Mouse (Mus musculus) cerebellum, adult 18-20 months (tissue): ENCODE results near the gene Foxp1.

Experiments
- DNase-seq, 2 experiments: peaks; one replicate each; pipeline ENCODE4 v3.0.0; 2021

Foxp1 gene

DNA sequence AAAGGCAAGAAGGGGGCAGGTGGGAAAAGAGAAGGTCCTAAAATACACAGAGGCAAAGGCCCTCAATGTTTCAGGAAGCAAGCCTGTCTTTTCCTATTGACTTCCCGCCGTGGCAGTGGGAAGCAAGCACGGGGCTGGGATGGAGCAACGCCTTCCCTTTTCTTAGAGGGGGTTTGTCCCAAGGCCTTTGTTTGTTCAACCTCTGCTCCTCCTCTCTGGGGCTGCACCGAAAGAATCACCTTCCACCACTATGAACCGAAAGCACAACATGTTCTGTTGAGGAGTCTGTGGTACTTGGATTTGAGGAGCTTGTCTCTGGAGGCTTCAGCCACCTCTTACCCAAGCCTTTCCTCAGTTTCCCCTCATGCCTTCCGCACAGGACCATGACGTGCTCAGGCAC lies 355.5 kb downstream of the Foxp1 start:
- DNase-seq: no peak

DNA sequence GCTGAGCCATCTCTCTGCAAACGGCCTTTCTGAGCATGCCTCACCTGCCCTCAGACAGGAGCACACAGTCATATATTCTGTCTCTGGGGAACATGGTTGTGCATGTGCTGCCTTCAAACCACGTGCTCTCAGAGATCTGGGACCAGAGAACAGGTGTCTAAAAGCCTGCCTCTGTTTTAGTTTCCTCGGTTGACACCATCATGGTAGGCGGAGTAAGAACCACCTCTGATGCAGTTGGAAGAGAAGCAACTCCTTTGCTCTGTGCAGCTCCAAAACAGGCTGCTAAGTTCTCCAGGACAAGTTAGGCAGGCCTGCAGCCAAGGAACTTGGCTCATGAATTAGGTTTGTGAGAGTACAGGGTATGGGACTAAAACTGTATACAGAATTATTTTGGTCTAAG lies 356.4 kb downstream of the Foxp1 start:
- no peak for DNase-seq

DNA sequence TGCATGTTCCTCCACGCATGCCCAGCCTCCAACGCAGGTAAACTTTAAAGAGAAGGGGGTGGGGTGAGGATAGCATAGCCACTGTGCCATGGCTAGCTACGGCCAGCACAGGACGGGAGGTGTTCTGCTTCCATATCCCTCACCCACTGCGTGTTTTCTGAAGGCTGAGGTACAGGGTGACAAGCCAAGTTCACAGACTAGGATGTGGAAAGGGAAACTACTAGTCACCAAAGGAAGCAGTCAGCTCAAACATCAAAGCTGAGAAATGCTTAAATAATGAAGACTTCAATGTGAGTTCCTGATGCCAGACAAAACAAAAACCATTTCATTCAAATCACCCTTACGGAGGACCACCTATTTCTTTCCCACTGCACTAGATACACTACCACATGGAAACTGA lies 357.8 kb downstream of the Foxp1 start:
- no peak for DNase-seq

DNA sequence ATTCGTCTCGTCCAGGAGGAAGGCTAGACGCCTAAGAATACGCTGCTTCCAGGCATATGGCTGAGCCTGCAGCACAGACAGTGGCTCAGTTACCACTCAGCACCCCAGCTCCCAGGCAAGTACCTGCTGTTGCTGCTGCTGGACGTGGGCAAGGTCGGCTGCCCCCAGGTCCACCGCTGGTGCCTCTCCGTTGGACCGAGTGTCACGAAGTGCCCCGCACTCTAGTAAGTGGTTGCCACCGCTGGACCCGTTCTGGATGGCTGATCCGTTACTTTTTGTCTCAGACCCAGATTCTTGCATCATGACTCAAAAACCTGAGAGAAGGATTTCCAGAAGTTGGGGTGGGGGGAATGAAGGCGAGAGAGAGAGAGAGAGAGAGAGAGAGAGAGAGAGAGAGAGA lies 359.8 kb downstream of the Foxp1 start:
- no peak for DNase-seq

DNA sequence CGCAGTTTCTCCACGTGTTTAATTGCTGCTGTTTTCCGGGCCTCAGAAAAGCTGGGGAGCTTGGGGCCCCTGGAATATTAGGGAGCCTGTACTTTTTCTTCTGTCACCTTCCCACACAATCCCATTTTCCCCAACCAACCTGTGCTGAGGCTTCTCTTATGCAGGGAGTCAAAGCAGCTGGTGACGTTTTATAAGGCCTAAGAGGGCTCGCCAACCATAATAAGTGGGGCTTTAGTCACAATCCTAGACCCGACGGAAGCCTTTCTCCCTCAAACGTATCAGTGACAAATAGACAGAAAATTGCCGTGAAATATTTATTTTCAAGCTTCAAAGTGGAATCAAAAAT lies 362.2 kb downstream of the Foxp1 start:
- DNase-seq: no peak

DNA sequence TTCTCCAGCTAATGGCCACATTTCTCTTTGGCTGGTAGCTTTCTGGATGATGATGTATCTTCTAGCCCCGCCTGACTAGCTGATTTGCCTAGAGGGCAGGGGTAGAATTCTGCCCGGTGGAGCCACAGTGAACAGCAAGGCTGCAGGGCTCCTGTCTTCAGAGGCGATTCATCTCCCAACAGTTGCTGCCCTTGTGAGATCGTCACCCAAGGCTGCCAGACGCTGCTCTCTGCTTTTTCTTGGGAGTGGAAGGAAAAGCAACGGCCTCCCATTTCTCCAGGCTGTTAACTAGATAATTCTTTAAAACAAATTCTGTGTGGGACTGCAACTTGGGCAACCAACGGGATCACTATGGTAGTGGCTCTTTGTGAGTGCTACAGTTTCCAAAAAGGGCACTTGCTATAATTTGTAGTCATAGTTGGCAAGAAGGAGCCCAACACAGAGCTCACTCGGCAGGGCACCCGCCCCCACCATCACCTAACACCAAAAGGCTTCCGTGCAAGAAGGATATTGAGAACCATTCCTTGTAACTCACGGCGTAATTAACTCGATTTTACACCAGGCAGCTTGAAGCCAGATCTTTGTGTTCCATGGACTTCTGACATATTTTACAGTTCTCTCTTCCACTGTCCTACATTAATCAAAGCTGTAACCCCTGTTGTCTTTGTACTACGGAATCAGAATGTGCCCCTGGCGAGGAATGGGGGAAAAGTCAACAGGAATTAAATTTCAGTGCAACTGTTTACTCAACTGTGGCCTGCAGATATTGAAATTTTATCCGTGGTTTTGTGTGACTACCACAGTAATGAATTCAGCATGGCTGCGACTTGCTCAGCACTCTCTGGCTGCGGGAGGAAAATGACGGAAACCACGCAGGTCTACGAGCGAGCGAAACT lies 362.8 kb downstream of the Foxp1 start:
- DNase-seq: no peak

DNA sequence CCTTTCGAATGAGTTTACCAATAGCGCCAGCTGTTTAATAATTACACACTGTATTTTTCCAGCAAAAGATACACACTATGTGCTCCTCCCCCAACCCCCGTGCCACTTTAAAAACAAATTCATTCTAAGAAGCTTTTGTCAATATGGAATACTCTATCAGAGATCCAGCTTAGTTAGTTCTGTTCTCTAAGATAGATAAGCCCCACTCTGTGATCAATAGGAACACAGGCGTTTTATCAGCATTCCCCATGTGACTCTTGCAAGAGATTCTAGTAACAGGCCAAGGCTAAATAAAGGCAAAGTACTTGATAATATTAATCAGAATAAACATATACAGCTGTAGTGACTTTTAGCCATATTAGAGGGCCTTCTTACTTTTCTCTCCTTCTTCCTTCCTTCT lies 368.8 kb downstream of the Foxp1 start:
- DNase-seq: no peak

DNA sequence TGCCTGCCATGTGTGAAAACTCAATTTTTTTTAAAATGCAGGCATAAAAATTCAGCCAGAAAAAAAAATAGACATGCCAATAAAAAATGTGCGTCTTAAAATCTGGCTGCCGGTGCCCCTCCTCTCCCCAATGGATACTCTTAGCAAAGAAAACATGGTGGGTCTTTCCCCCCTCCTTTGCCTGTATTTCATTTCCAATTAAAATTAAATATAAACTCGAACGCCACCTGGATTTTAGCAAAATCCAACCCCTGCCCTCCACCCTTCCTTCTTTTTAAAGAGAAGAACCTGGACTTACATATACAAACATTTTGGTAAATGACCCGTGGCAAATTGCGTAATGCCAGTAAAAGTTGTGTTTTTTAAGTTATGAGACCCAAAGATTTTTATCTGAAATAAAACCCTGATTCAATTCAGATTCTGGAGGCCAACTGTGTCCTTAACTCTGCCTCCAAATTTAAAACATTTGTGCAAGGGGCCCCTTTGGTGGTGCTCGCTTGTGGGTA lies 376.1 kb downstream of the Foxp1 start:
- DNase-seq: no peak

DNA sequence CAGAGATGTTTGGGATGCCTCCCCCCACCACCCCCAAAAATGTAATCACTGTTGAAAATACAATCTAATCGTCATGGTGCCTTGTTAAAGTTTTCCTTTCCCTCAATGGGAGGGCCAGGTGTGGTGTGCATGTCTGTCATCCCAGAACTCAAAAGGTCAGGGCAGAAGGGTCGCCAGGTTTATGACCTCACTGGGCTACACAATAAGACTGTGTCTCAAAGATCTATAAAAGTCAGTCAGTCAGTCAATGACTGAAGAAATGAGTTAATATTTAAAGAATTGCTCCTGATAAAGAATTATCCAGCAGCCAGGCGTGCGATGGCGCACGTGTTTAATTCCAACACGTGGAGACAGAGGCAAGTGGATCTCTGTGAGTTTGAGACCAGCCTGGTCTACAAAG lies 377.5 kb downstream of the Foxp1 start:
- DNase-seq: no peak

DNA sequence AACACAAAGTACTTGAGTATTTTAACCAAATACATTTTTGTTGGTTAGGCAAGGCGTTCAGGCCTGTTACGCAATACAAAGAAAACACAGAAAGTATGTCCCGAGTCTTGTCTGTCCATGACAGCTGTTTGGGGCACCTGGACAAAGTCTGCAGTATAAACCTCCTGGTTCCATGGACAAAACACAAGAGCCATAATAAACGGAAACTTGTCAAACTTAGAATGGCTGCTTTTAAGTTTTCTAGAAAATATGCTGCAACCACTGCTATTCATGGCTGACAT lies 378.8 kb downstream of the Foxp1 start:
- no peak for DNase-seq

DNA sequence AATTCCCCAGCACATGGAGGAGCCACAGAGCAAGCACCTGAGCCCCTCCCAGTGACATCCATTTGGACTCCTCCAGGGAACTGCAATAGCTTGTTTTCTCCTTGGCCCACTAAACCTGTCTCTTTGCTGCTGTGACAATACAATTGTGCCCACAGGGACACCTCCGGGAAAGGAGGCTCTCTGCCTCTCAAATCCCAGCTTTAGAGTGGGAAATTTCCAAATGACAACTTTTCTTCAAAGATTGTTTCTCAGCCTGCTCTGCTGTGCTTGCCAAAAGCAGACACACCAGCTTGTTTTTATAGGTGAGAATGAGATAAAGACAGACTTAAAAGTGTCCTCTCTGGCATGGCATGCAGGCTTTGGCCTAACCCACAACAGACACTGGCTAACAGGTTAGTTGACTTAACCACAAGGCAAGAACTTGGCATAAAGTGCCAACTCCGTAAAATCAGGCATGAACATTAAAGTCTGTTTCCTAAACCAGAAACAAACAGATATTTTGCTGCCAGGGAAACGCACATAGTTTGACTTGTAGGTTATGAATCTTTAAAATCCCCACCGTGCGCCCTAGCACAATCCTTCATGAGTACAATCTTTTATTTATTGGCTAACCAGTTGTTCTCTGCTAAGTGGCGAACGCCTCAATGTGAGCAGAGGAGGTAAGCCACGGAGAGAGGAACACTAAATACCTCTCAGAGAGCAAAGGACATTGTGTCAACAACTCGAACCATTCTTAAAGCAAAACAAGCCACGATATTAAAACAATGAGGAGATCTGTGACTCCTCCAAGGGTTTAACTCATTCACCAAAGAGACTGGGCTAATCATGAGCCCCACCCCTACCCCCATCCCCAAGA lies 379.4 kb downstream of the Foxp1 start:
- no peak for DNase-seq

DNA sequence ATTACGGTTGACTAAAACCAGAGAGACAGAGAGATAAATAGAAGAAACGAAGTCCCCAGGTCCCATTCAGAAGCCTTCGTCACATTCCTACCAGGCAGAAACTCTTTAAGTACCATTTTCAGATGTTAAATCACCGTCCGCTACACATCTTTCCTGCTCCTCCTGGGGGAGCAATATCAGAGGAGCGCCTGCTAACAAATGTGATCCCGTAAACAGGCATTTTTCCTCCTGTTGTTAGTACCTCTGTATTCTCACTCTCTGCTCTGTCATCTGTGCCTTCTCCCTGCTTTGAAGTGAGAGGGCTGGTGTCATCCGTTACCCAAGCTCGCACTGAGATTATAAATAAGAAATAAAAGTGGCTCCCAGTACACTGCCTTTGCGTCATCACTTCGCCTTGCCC lies 384.5 kb downstream of the Foxp1 start:
- no peak for DNase-seq

DNA sequence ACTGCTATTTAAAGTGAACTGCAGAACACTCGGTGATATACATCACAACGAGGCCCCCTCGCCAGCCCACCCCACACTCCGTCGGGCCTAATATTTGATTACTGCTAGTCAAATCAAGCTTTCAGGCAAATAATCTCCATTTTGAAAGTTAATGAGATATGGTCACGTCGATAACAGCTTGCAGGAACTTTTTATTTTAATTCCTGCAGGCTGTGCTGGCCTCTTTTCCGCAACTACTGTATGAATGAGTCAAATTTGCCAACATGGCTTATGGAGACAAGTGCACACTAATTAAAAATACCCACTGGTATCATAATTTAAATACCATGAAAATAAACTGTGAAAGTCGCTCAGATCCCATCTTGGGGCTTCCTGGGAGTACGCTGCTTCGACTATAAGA lies 385.4 kb downstream of the Foxp1 start:
- no peak for DNase-seq

DNA sequence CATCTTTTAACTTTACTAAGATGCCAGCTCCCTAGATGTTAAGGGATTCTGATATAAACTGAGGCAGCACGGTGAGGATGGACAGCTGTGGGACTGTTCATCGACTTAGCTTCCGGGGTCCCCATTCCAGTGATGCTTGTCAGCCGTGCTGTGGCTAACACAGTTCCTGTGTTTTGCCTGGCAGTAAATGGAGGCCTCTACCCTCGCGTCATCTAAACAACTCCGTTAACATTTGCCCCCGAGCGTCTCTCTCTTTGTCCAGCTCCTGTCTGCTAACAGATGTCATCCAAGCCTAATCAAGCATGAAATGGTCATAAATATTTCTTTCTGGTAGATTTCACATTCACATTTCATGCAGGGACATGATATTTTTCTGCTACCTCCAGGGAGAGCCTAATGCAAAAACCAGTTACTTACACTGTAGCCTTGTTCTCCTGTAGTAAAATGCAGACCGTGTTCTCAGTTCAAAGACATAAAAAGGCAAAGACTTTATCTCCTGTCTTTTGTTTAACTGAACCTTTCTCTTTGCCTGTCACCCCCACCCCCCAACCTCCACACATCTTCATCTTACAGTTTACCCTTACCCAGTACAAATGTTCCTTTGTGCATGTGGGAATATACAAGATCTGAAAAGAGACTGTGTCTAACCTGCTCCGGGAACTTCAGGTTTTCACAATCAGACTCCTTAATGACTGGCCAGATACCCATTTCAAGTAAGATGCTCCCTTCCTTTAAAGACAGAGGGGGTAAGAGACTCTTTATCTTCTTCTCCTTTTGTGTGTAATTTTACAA lies 386.4 kb downstream of the Foxp1 start:
- DNase-seq: no peak

DNA sequence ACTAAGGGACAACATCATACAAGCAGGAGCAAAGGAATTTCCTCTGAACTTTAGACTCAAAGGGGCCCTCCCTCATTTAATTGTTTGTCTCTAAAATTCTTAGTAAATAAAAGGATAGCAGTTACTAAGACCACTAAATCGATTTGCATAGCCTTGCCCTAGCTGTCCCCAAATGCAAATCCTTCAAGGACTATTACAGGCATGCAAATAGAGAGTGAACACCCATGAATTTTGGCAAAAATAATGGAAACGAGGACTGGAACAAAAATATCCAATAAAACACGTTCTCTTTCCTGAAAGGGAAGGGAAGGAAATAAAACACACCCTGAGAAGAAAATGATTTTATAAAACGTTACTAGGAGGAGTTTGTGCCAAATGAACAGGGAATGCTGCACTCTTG lies 390.7 kb downstream of the Foxp1 start:
- no peak for DNase-seq

DNA sequence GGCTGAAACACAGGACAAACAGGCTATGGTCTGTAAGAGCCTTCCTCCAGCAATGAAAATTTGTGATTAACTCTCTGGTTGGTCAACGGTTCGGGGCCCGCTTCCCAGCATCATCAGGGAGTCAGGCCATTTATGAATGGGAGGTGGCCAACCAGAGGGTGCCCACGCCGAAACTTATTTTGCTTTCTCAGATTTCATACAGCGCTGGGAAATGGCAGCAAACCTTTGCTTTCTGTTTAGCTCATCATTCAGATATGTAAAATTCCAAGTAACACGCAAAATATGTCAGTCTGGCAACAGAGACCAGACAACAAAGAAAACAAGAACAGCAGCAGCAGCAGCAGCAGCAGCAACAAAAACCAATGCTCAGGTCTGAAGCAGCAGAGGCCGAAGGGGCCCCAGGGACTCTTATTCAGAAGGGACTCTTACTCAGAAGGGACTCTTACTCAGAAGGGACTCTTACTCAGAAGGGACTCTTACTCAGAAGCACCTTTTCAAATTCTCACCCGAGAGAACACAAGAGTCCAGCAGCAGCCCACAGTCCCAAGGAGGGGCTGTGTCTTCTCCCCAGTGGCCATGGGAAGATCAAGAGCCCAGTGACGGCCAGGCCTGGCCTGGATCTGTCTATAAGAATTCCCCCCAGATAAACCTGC lies 391.6 kb downstream of the Foxp1 start:
- DNase-seq: no peak

DNA sequence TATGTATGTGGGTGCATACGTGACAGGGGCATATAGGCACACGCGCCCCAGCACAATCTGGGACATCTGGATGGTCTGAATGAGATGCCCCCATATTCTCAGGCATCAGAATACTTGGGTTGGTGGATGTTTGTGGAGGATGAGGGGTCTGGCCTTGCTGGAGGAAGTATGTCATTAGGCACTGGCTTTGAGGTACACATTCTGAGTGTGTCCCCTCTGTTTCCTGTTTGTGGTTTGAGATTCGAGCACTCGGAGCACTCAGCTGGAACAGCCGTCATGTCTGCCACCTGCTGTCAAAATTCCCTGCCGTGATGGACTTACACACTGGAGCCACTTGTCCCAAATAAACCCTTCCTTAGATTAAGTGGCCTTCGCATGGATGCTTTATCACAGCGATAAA lies 395.8 kb downstream of the Foxp1 start:
- DNase-seq: no peak

DNA sequence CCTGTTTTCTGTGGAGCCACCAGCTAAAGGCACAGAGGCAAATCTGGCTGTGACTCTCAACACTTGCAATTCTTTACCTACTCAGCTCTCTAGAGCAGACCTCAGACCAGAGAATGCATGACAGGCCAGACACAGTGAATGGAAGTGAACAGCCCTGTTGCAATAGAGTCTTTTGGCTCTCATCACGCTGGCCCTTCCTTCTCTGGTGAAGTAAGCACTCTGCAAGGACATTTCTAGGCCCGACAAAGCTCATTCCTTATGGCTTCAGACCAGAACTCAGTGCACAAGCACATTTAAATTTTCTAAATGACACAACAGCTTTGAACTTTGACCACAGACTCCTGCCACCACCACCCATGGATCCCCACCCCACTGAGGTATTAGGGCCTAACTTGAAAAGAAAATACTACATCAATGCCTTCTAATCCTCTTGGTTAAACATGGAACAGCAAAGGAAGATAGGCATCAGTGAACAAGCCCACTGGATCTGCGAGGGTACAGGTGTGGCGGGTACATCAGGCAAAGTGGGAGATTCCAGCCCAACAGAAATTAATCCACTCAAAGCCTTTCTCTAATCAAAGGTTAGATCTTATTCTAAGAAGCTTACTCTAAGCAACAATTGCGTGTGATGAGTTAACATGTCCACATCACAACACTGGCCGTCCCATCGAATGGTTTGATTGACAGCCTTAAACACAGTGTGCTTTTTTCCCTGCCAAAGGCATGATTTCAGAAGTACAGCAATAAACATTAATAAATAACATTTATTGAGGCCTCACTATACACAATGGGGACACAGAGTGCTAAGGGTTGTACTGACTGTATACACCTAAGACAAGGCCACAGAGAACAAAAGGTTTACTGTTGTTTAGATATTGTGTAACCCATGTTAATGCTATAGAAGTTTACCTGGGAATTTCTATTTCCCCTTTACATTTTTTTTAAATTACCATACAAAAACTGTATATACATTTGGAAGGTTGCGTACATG lies 401.4 kb downstream of the Foxp1 start:
- DNase-seq: no peak

DNA sequence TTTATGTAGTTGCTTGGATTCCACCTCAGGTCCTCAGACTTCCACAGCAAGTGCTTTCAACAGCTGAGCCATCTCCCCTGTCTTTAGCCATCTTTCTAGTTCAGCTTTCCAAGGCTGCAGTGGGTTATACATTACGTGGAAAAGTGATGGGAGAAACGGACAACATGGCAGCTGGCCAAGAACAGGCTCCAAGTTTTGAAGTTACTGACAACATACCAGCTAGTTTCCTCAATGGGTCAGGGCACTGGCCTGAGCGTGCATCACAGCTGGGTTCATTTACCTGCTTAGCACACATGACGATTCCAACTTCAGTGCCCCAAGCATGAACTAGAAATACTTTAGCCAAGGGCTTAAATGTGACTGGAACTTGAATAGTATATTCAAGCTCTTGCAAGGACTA lies 404.0 kb downstream of the Foxp1 start:
- DNase-seq: no peak

DNA sequence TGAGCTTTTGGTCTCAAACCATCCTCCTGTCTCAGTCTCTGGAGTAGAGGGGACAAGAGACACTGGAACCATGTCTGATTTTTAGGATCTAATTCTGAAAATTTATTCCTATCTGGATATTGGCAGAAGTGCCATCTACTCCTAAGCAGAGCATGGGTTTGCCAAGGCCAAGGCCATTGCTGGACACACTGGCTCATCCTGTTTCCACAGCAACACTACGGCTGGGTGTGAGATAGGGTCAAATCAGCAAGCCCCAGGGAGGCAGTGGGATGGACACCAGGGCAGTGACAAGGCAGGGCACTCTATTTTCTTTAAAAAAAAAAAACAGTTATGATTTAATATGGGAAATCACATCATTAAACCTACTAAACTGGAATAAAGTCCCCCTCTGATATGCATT lies 405.1 kb downstream of the Foxp1 start:
- no peak for DNase-seq

DNA sequence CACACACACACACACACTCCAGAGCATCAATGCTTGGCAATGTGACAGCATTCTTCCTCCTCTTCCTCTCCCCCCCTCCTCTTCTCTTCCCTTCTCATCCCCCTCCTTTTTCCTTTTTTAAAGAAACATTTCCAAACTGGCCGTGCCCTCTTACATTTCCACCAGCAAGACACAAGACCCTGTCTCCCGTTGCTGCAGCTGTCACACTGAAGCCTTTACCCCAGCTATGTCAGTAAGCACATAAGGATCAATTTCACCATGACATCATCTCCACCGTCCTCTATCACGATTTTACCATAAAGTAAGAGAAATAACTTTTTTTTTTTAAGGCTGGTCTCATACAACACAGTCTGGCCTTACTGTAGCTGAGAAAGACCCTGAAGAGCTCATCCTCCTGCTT lies 410.7 kb downstream of the Foxp1 start:
- DNase-seq: no peak

DNA sequence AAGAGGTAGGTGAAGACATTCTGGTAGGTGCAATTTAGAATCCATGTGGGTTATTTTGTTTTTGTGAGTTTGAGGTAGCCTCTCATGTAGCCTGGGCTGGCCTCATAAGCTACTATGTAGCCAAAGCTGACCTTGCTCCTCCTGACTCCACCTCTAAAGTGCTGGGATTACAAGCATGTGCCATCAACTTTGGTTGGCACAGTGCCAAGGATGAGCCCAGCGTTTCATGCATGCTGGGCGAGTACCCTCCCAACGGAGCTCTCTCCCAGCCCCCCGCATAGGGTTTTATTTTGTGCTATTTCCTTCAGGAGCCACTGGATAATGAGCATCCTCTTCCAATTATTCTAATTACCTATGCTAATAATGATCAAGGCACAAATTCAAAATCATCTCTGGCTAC lies 414.1 kb downstream of the Foxp1 start:
- no peak for DNase-seq
